Mouse (Mus musculus) hindbrain, embryonic 16.5 days (tissue): ENCODE results near the gene Mmp11. TPM values are rescaled to one million over a fixed set of nuclear protein-coding genes. Genes with fewer than 3 reads are reported as not detected.

Experiments
- ATAC-seq: fragments of 200-750 bp; cut with Nextera tagmentation; 2 replicates; pipeline ENCODE4 v1.8.0; 2017; ENCODE audit warnings: moderate TSS enrichment, moderate library complexity
- H3K27ac ChIP-seq: fragments of 300-500 bp; sonication (generic); 2 replicates; pipeline ENCODE4 v1.5.1; 2014; ENCODE audit warnings: low read depth, mild to moderate bottlenecking, control low read depth, low read length, moderate library complexity
- H3K27me3 ChIP-seq: fragments of 300-500 bp; sonication (generic); replicated peaks from 2 replicates; pipeline ENCODE4 v1.6.1; 2014; ENCODE audit warnings: low read length; ENCODE audit not compliant: control insufficient read depth, insufficient read depth
- H3K36me3 ChIP-seq: fragments of 300-500 bp; sonication (generic); 2 replicates; pipeline ENCODE4 v1.6.1; 2014; ENCODE audit warnings: mild to moderate bottlenecking, low read length, moderate library complexity, mixed read lengths; ENCODE audit not compliant: control insufficient read depth, insufficient read depth
- H3K4me1 ChIP-seq: fragments of 300-500 bp; sonication (generic); 2 replicates; pipeline ENCODE4 v1.6.1; 2014; ENCODE audit warnings: low read depth, low read length; ENCODE audit not compliant: control insufficient read depth, insufficient read depth
- H3K4me2 ChIP-seq: fragments of 300-500 bp; sonication (generic); 2 replicates; pipeline ENCODE4 v1.6.1; 2014; ENCODE audit warnings: mild to moderate bottlenecking, low read length, control low read depth, moderate library complexity
- H3K4me3 ChIP-seq: fragments of 300-500 bp; sonication (generic); 2 replicates; pipeline ENCODE4 v1.5.1; 2014; ENCODE audit warnings: mild to moderate bottlenecking, low read length, control low read depth, moderate library complexity
- H3K9ac ChIP-seq: fragments of 300-500 bp; sonication (generic); 2 replicates; pipeline ENCODE4 v1.6.1; 2014; ENCODE audit warnings: low read depth, mild to moderate bottlenecking, control low read depth, low read length, moderate library complexity
- H3K9me3 ChIP-seq: fragments of 300-500 bp; sonication (generic); 2 replicates; pipeline ENCODE4 v1.6.1; 2014; ENCODE audit warnings: mild to moderate bottlenecking, low read length, moderate library complexity; ENCODE audit not compliant: control insufficient read depth
- WGBS: fragments of 180-500 bp; shearing (Covaris S2); extraction: QIAGEN DNeasy Blood & Tissue Kit; methylation state at CpG from one replicate; pipeline ENCODE4 v1.1.7; 2014; 5-methylcytosine and 5-hydroxymethylcytosine counted together
- polyA plus RNA-seq: library from polyadenylated mRNA; unstranded; fragments of >200 nt; fragmentation: Nextera tagmentation; extraction: Ambion mirVana; gene quantifications from 2 replicates; pipeline ENCODE4 v1.2.1, GENCODE M21; 2015

The Mmp11 gene
- polyA plus RNA-seq, 1 experiment from 2014 or later, result 13.6 TPM

DNA sequence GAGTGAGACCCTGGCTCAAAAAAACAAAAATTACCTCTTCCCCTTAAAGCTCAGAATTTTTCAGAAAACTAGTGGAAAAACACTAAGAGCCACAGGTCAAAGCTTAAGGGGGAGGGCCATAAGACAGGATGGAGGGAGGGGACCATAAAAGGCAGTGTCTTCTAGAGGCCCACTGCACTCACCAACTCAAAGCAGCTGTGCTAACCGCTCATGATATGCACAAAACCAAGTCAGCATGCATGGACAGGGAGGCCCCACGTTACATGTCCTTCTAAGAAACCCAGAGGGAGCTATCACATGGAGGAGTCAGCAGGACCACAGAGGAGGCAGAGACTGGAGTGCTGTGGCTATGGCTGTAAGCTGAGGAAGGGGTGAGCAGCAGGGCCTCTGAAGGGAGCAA lies 25.6 kb downstream of the Mmp11 start:
- WGBS, result 81% methylated on average over 2 of the region's 2 CpGs
- H3K4me3 ChIP-seq, result no peak overlapping the region
- H3K36me3 ChIP-seq, result peaks cover 42% of the 10 kb centered on the region

DNA sequence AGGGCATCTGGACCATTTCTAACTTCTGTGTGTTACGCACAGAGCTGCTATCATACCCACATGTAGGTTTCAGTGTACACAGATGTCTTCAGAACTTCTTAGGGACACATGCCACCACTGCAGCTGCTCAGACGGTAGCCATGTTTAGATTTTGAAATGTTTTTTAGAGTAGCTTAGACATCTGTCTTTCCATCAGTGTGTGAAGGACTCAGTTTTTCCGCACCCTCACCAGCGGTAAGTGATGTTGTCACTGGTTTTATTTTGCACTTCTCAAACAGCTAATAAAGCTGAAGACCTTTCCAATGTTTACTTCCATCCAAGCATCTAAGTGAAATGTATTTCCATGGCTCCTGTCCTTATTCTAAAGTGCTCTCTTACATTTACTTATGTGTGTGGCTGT lies 29.4 kb downstream of the Mmp11 start:
- H3K4me3 ChIP-seq, result no peak overlapping the region
- 94% methylated on average over 4 of the region's 4 CpGs for WGBS
- no peak overlapping the region for H3K27ac ChIP-seq
- ATAC-seq, result no peak
- no peaks in the 10 kb centered on the region for H3K4me1 ChIP-seq
- H3K27me3 ChIP-seq, result no peaks in the 10 kb centered on the region
- no peak overlapping the region for H3K9ac ChIP-seq
- H3K36me3 ChIP-seq, result peaks cover 75% of the 10 kb centered on the region
- H3K4me2 ChIP-seq, result no peak overlapping the region
- no peaks in the 10 kb centered on the region for H3K9me3 ChIP-seq

More for the DNA sequence above, 25.6 kb downstream of the Mmp11 start:
- no peaks in the 10 kb centered on the region for H3K4me1 ChIP-seq
- no peak overlapping the region for H3K4me2 ChIP-seq
- no peak overlapping the region for H3K9ac ChIP-seq
- ATAC-seq, result no peak
- no peak overlapping the region for H3K27ac ChIP-seq
- H3K9me3 ChIP-seq, result no peaks in the 10 kb centered on the region
- H3K27me3 ChIP-seq, result no peaks in the 10 kb centered on the region

DNA sequence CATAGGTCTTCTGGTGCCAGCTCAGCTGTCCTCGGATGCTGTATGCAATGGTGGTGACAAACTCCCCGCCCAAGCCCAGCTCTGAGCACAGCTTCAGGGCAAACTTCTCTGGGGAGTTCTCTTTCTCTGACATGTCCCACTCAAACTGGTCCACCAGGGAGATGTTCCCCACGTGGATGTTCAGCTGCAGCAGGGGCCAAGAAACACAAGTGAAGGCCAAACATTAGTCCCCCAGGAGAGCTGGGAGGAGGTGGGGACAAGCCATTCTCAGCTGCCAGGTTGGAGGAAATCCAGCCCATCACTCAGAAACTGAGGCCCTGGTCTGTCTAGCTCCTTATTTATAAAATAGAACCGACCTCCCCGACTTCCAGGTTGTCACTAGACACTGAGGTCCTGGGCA lies 31.9 kb downstream of the Mmp11 start:
- no peak overlapping the region for H3K4me3 ChIP-seq
- H3K4me1 ChIP-seq, result no peaks in the 10 kb centered on the region
- H3K27me3 ChIP-seq, result no peaks in the 10 kb centered on the region
- no peak for ATAC-seq
- no peak overlapping the region for H3K27ac ChIP-seq
- peaks cover 66% of the 10 kb centered on the region for H3K36me3 ChIP-seq
- WGBS, result 90% methylated on average over 5 of the region's 5 CpGs
- H3K9ac ChIP-seq, result no peak overlapping the region
- H3K4me2 ChIP-seq, result no peak overlapping the region
- H3K9me3 ChIP-seq, result no peaks in the 10 kb centered on the region

DNA sequence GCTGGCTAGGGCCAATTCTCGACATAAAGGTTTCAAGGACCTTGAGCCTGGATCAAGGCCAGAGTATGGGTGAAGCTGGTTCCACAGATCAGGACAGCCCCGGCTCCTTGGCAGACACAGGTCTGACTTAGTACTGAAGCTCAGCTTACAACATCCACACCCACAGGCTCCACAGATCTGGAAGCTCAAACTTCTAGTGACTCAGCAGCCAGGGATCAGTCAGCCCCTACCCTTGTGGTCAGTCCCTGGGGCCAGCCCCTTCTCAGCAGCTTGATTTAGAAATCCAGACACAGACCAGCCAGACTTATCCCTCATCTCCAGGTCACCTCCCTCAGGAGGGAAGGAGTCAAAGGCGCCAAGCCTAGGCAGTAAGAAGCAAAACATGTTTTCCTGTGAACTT lies 37.5 kb downstream of the Mmp11 start:
- ATAC-seq, result peak; percentile 35; the same call in 1 of the 2 replicates
- H3K36me3 ChIP-seq, result peaks cover 50% of the 10 kb centered on the region
- H3K4me3 ChIP-seq, result no peak overlapping the region
- WGBS, result 59% methylated on average over 3 of the region's 3 CpGs
- H3K9me3 ChIP-seq, result no peaks in the 10 kb centered on the region
- H3K27ac ChIP-seq, result peak overlapping the region; percentile 67; the same call in 1 of the 2 replicates
- no peak overlapping the region for H3K4me2 ChIP-seq
- peaks cover under 1% of the 10 kb centered on the region; the same call in 1 of the 2 replicates for H3K4me1 ChIP-seq
- H3K9ac ChIP-seq, result no peak overlapping the region
- H3K27me3 ChIP-seq, result no peaks in the 10 kb centered on the region

DNA sequence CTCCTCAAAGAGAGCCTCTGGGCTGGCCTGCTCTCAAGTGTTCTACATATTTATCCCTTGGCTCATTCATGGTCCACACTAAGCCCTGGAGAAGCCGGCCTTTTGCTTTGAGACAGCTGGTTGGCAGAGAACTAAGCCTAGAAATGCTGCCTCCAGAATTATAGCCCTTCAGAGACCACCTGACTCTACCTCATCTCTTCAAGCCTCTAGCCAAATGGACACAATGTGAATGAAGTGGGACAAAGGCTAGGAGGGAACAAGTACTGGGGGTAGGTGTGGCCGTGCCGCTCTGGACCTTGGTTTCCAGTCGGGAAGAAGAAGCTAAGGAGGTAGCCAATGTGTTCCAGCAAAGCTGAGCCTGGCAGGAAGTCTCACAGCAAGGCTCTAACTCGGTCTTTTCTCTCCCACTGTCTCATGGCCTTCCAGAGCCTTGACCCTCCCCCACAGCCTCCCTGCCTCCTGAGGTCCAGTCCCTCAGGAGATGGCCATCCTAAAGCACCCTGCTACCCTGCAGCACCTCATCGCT lies 38.2 kb downstream of the Mmp11 start:
- WGBS, result 71% methylated on average over 6 of the region's 6 CpGs
- H3K27me3 ChIP-seq, result no peaks in the 10 kb centered on the region
- H3K4me3 ChIP-seq, result no peak overlapping the region
- no peak overlapping the region for H3K9ac ChIP-seq
- peaks cover 6% of the 10 kb centered on the region for H3K4me1 ChIP-seq
- H3K27ac ChIP-seq, result no peak overlapping the region
- H3K4me2 ChIP-seq, result no peak overlapping the region
- H3K9me3 ChIP-seq, result no peaks in the 10 kb centered on the region
- no peak for ATAC-seq
- peaks cover 43% of the 10 kb centered on the region for H3K36me3 ChIP-seq

DNA sequence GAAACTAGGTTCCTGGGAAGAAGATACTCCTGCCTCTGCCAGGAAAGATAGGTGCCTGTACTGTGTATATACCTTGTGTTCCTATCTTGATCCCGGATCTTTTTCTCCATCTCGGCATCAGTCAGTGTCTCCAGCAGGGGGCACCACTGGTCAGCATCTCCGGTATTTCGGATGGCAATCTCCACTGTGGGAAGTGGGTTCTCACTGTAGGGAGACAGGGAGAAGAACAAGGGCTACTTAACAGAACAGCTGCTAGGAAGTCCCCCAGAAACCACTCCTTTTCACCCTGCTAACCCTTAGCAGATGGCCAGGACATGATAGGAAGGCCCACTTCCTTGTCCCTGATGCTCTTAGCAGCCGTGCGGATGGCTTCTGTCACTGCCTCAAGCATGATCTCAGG lies 38.9 kb downstream of the Mmp11 start:
- H3K4me3 ChIP-seq, result no peak overlapping the region
- H3K9ac ChIP-seq, result no peak overlapping the region
- H3K27ac ChIP-seq, result no peak overlapping the region
- H3K4me2 ChIP-seq, result no peak overlapping the region
- WGBS, result 35% methylated on average over 6 of the region's 6 CpGs
- ATAC-seq, result no peak
- H3K27me3 ChIP-seq, result no peaks in the 10 kb centered on the region
- H3K9me3 ChIP-seq, result no peaks in the 10 kb centered on the region
- H3K36me3 ChIP-seq, result peaks cover 36% of the 10 kb centered on the region
- peaks cover 6% of the 10 kb centered on the region for H3K4me1 ChIP-seq

DNA sequence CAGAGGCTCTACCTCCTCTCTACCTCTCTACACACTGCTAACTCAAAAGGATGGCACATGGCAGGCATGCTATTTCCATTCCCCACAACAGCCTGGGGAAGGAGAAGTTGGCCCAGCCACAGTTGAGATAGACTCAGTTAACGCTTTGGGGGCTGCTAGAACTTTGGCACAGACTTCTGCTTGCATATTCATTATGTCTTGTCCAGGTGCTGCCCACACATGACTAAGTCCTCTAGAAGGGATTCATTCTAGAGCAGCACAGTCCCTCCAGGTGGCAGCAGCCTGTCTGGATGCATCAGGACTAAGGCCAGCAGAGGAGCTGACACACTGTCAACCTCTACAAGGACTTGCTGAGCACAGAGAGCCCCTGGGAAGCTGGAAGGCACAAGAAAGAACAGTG lies 40.1 kb downstream of the Mmp11 start:
- WGBS, result 88% methylated on average over 1 of the region's 1 CpGs
- peaks cover 30% of the 10 kb centered on the region for H3K36me3 ChIP-seq

DNA sequence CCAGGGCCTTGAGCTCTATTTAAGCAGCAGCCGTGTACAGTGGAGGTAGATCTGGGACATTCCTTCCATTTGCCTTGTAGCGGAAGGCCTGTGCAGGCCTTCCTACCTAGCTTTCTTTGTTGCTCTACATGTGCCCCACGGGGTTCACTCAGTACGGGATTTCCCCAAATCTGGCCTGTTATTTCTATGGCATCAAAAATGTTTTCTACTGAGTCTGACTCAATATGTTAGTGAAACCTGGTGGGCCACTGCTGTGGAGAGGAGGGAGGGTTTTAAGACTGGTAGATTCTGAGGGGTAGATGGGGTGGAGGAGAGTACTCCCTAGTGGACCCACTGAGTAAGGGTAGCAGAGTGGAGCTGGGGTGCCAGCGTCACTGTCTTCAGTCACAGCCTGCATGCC lies 40.6 kb downstream of the Mmp11 start:
- peaks cover 6% of the 10 kb centered on the region for H3K4me1 ChIP-seq
- H3K4me2 ChIP-seq, result no peak overlapping the region
- no peak overlapping the region for H3K27ac ChIP-seq
- no peak for ATAC-seq
- no peak overlapping the region for H3K4me3 ChIP-seq
- peaks cover 29% of the 10 kb centered on the region for H3K36me3 ChIP-seq
- no peaks in the 10 kb centered on the region for H3K27me3 ChIP-seq
- no peaks in the 10 kb centered on the region for H3K9me3 ChIP-seq
- H3K9ac ChIP-seq, result no peak overlapping the region
- 95% methylated on average over 5 of the region's 5 CpGs for WGBS

More for the DNA sequence above, 40.1 kb downstream of the Mmp11 start:
- Histone ChIP-seq H3K4me1 (peaks cover 6% of the 10 kb centered on the region), H3K4me2 (no peak overlapping the region), H3K27me3 (no peaks in the 10 kb centered on the region), H3K27ac (no peak overlapping the region), H3K4me3 (no peak overlapping the region), H3K9ac (no peak overlapping the region), H3K9me3 (no peaks in the 10 kb centered on the region)
- no peak for ATAC-seq

DNA sequence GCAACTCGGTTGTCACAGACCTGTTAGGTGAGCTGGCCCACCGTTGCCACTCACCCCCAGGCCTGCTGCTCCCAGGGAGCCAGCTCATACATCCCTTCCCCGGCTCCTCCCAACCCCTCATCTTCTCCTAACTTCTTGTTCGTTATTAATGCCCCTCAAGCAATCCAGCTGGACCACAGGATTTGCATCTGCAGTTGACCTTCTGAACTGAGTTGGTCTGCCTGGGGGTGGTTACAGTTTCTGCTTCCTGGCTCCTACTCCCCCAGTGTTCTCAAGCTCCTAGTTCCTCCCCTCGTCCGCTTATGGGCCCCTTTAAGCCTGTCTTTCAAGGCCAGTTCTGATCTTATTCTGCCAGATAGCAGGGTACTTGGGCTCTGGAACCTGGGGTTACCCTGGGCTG lies 41.7 kb downstream of the Mmp11 start:
- no peak for ATAC-seq

More for the DNA sequence above, 41.7 kb downstream of the Mmp11 start:
- no peak overlapping the region for H3K4me2 ChIP-seq
- H3K9ac ChIP-seq, result no peak overlapping the region
- H3K27ac ChIP-seq, result no peak overlapping the region
- H3K36me3 ChIP-seq, result peaks cover 26% of the 10 kb centered on the region
- no peak overlapping the region for H3K4me3 ChIP-seq
- no peaks in the 10 kb centered on the region for H3K9me3 ChIP-seq
- 77% methylated on average over 6 of the region's 6 CpGs for WGBS
- H3K4me1 ChIP-seq, result peaks cover 6% of the 10 kb centered on the region
- no peaks in the 10 kb centered on the region for H3K27me3 ChIP-seq
